Mouse (Mus musculus) kidney, adult 2 months (tissue): Measurements from ENCODE around the gene Kcnb1.

Source experiments
- CTCF ChIP-seq: fragments of 200-500 bp; conservative IDR thresholded peaks from 2 replicates; pipeline ENCODE4 v1.5.1; 2011; ENCODE audit warnings: low read depth, mild to moderate bottlenecking, control low read depth, low read length, moderate library complexity, mixed read lengths; ENCODE audit not compliant: insufficient read depth, insufficient read length
- POLR2A ChIP-seq: fragments of 200-500 bp; IDR thresholded peaks from one replicate; pipeline ENCODE4 v1.6.1; 2011; ENCODE audit warnings: low read depth, low read length, control low read depth

GRCm38 (mm10) chr2:167067575-167067974, 122.4 kb downstream of the Kcnb1 start:
- no peak for TF ChIP-seq POLR2A
- TF ChIP-seq CTCF, result no peak
